Mouse (Mus musculus) embryonic facial prominence, embryonic 10.5 days (tissue): ENCODE results near the gene G3bp2. TPM values are rescaled to one million over a fixed set of nuclear protein-coding genes. Genes with fewer than 3 reads are reported as not detected.

Source experiments
- DNase-seq: peaks from one replicate; pipeline ENCODE4 v3.0.0-alpha.2; 2017; ENCODE audit warnings: low spot score
- H3K27ac ChIP-seq: fragments of 300-500 bp; sonication (generic); replicated peaks from 2 replicates; pipeline ENCODE4 v1.5.1; 2016; ENCODE audit warnings: mild to moderate bottlenecking
- H3K27me3 ChIP-seq: fragments of 300-500 bp; sonication (generic); replicated peaks from 2 replicates; pipeline ENCODE4 v1.6.1; 2016; ENCODE audit warnings: low read depth, mild to moderate bottlenecking; ENCODE audit not compliant: poor library complexity, severe bottlenecking
- H3K36me3 ChIP-seq: fragments of 300-500 bp; sonication (generic); replicated peaks from 2 replicates; pipeline ENCODE4 v1.6.1; 2016; ENCODE audit warnings: mild to moderate bottlenecking, moderate library complexity
- H3K4me1 ChIP-seq: fragments of 300-500 bp; sonication (generic); 2 replicates; pipeline ENCODE4 v1.6.1; 2016
- H3K4me3 ChIP-seq: fragments of 300-500 bp; sonication (generic); 2 replicates; pipeline ENCODE4 v1.5.1; 2016; ENCODE audit warnings: mild to moderate bottlenecking, moderate library complexity
- H3K9me3 ChIP-seq: fragments of 300-500 bp; sonication (generic); 2 replicates; pipeline ENCODE4 v1.6.1; 2016; ENCODE audit warnings: mild to moderate bottlenecking
- WGBS: fragments of 180-500 bp; shearing (Covaris S2); methylation state at CpG from one replicate; pipeline ENCODE4 v1.1.7; 2016; 5-methylcytosine and 5-hydroxymethylcytosine counted together
- polyA plus RNA-seq: library from polyadenylated mRNA; unstranded; fragments of >200 nt; fragmentation: Nextera tagmentation; extraction: Ambion mirVana; gene quantifications from 2 replicates; pipeline ENCODE4 v1.2.1, GENCODE M21; 2016

Gene G3bp2
- polyA plus RNA-seq, 1 experiment from 2014 or later: 282 TPM

GRCm38 (mm10) chr5:92096786-92097185, 13.3 kb upstream of the G3bp2 start:
- WGBS: 91% methylated on average over 6 of the region's 6 CpGs

GRCm38 (mm10) chr5:92094062-92094415, 10.5 kb upstream of the G3bp2 start:
- no peak for DNase-seq
- H3K27ac ChIP-seq: no peak overlapping the region
- H3K36me3 ChIP-seq: no peaks in the 10 kb centered on the region
- 77% methylated on average over 3 of the region's 3 CpGs for WGBS
- H3K9me3 ChIP-seq: no peaks in the 10 kb centered on the region
- H3K4me3 ChIP-seq: no peak overlapping the region
- H3K4me1 ChIP-seq: peaks cover 17% of the 10 kb centered on the region
- no peaks in the 10 kb centered on the region for H3K27me3 ChIP-seq

More at GRCm38 (mm10) chr5:92096786-92097185, 13.3 kb upstream of the G3bp2 start:
- no peaks in the 10 kb centered on the region for H3K36me3 ChIP-seq
- no peak overlapping the region for H3K4me3 ChIP-seq
- DNase-seq: no peak
- no peaks in the 10 kb centered on the region for H3K27me3 ChIP-seq
- H3K27ac ChIP-seq: no peak overlapping the region
- no peaks in the 10 kb centered on the region for H3K9me3 ChIP-seq
- peaks cover 17% of the 10 kb centered on the region for H3K4me1 ChIP-seq

DNA sequence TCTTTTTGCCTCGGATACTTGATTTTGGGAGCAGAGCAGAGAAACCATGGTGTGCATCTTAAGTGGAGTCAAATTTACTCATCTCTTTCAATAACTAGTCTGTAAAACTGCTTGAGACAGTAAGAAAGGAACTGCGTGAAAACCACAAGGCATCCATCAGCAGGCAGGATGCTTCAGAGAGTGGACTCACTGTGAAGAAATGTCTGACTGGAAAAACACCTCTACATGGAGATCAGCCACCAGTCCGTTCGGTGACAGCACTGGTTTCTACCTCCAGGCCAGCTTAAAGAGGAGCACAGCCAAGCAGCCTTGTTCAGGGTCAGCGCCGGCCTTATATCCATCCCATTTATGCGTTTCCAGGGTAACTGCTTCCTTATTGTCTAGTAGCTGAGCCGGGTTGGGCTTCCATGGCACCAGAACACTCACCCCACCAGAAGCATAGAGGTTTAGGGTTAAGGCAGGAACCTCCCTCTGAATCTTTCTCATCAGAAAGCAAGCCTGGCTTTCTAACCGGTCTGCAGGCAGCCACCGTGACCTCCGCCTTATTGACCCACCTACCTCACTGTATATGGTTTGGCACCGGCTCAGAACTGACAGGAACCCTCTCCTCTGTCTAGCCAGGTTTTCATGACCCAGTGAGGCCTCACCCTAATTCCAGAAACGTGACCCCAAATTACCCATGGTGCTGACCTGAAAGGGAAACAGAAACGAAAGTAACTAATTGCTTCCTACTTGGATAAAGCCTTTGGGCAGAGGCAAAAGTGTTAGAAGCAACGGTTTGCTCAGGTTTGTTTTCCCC, 9.9 kb upstream of the G3bp2 start:
- no peak for DNase-seq
- H3K4me3 ChIP-seq: no peak overlapping the region
- no peak overlapping the region for H3K27ac ChIP-seq
- H3K36me3 ChIP-seq: no peaks in the 10 kb centered on the region
- WGBS: 51% methylated on average over 15 of the region's 15 CpGs
- H3K9me3 ChIP-seq: no peaks in the 10 kb centered on the region
- no peaks in the 10 kb centered on the region for H3K27me3 ChIP-seq
- H3K4me1 ChIP-seq: peaks cover 14% of the 10 kb centered on the region

GRCm38 (mm10) chr5:92087469-92087868, 4.0 kb upstream of the G3bp2 start:
- Histone ChIP-seq H3K27me3 (no peaks in the 10 kb centered on the region), H3K36me3 (no peaks in the 10 kb centered on the region), H3K27ac (no peak overlapping the region), H3K4me1 (0 out of 2 replicates have a peak, but pooled peaks cover 4% of the 10 kb centered on the region), H3K9me3 (no peaks in the 10 kb centered on the region), H3K4me3 (no peak overlapping the region)
- DNase-seq: no peak
- WGBS: 89% methylated on average over 4 of the region's 4 CpGs

GRCm38 (mm10) chr5:92085821-92086550, 2.5 kb upstream of the G3bp2 start:
- Histone ChIP-seq H3K27ac (no peak overlapping the region), H3K9me3 (no peaks in the 10 kb centered on the region), H3K4me3 (no peak overlapping the region), H3K36me3 (no peaks in the 10 kb centered on the region), H3K27me3 (no peaks in the 10 kb centered on the region), H3K4me1 (peaks cover 17% of the 10 kb centered on the region)
- DNase-seq: no peak
- WGBS: 80% methylated on average over 7 of the region's 7 CpGs

DNA sequence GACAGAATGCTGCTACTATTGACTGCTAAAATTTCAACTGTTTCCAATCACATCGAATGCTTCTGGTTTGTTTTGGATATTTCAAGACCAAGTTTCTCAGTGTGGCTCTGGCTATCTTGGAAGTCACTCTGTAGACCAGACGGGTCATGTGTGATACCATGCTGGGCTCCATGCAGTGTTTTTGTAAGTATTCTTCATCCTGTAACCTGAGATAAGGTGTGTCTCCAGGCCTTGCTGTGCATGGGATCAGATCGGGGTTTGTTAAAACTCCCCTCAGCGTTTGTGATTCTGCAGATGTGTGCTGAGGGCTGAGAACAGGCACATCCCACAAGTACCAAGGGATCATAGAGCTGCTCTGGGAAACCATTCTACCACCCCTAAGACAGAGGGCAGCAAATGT, 1.7 kb upstream of the G3bp2 start:
- Histone ChIP-seq H3K4me1 (peaks cover 24% of the 10 kb centered on the region), H3K27me3 (no peaks in the 10 kb centered on the region), H3K9me3 (no peaks in the 10 kb centered on the region), H3K36me3 (no peaks in the 10 kb centered on the region), H3K27ac (no peak overlapping the region), H3K4me3 (no peak overlapping the region)
- WGBS: 63% methylated on average over 4 of the region's 4 CpGs
- DNase-seq: no peak

- peak overlapping the region; percentile 96 for H3K4me3 ChIP-seq
- H3K9me3 ChIP-seq: no peaks in the 10 kb centered on the region
- 0 out of 2 replicates have a peak, but pooled peaks cover 2% of the 10 kb centered on the region for H3K36me3 ChIP-seq
- peak; percentile 77 for DNase-seq
- WGBS: under 1% methylated on average over 55 of the region's 55 CpGs
- H3K4me1 ChIP-seq: peaks cover 33% of the 10 kb centered on the region
- H3K27me3 ChIP-seq: no peaks in the 10 kb centered on the region
- H3K27ac ChIP-seq: peak overlapping the region; percentile 98
Observed at GRCm38 (mm10) chr5:92082821-92083401, 608 bp downstream of the G3bp2 start.

- Histone ChIP-seq H3K4me3 (peak overlapping the region; percentile 96), H3K27ac (no peak overlapping the region), H3K4me1 (peaks cover 33% of the 10 kb centered on the region), H3K27me3 (no peaks in the 10 kb centered on the region), H3K9me3 (no peaks in the 10 kb centered on the region), H3K36me3 (peaks cover 12% of the 10 kb centered on the region; the same call in 1 of the 2 replicates)
- DNase-seq: no peak
- WGBS: 76% methylated on average over 3 of the region's 3 CpGs
Observed at GRCm38 (mm10) chr5:92081326-92081725, 2.2 kb downstream of the G3bp2 start.

DNA sequence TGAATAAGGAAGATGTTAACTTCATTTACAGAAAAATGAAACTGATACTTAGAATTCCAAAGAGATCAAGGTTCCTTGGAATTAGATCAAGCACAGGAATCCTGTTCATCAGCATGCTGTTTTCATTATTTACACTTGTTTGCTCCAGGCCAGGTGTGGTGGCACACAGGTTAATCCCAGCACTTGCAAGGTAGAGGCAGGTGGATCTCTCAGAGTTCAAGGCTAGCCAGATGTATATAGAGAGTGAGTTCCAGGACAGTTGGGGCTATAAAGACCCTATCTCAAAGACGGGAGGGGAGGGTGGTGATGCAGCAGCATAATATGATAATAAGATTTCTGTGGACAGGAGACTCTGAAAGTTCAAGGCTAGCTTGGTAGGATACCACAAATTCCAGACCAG, 3.1 kb downstream of the G3bp2 start:
- 78% methylated on average over 1 of the region's 1 CpGs for WGBS

DNA sequence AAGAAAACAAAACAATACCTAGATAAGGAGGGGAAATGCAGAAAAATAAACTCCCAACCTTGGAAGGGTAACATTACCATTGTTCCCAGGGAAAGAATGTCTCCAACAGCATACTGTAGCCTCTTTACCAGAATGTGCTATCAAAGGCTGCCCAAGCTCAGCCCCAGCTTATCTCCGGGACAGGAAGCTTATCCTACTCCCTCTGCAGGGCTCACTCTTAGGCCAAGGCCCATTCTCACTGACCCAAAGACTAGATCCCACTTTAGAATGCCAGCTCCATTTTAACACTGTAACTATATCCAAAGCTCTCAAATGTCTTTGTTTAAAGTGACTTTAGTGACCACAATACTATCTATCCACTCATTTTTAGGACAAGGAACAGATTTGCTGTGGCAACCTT, 4.2 kb downstream of the G3bp2 start:
- Histone ChIP-seq H3K27me3 (no peaks in the 10 kb centered on the region), H3K36me3 (peaks cover 13% of the 10 kb centered on the region; the same call in 1 of the 2 replicates), H3K27ac (no peak overlapping the region), H3K4me1 (peaks cover 30% of the 10 kb centered on the region), H3K4me3 (no peak overlapping the region), H3K9me3 (no peaks in the 10 kb centered on the region)
- WGBS: 67% methylated on average over 1 of the region's 1 CpGs
- no peak for DNase-seq

More for the DNA sequence above, 3.1 kb downstream of the G3bp2 start:
- no peaks in the 10 kb centered on the region for H3K9me3 ChIP-seq
- H3K4me1 ChIP-seq: peaks cover 33% of the 10 kb centered on the region
- no peak overlapping the region for H3K27ac ChIP-seq
- no peaks in the 10 kb centered on the region for H3K27me3 ChIP-seq
- no peak overlapping the region for H3K4me3 ChIP-seq
- no peak for DNase-seq
- peaks cover 13% of the 10 kb centered on the region; the same call in 1 of the 2 replicates for H3K36me3 ChIP-seq

GRCm38 (mm10) chr5:92078751-92079150, 4.8 kb downstream of the G3bp2 start:
- peaks cover 30% of the 10 kb centered on the region for H3K4me1 ChIP-seq
- no peak overlapping the region for H3K27ac ChIP-seq
- no peaks in the 10 kb centered on the region for H3K27me3 ChIP-seq
- H3K36me3 ChIP-seq: peaks cover 17% of the 10 kb centered on the region; the same call in 1 of the 2 replicates
- H3K4me3 ChIP-seq: no peak overlapping the region
- DNase-seq: no peak
- no peaks in the 10 kb centered on the region for H3K9me3 ChIP-seq

DNA sequence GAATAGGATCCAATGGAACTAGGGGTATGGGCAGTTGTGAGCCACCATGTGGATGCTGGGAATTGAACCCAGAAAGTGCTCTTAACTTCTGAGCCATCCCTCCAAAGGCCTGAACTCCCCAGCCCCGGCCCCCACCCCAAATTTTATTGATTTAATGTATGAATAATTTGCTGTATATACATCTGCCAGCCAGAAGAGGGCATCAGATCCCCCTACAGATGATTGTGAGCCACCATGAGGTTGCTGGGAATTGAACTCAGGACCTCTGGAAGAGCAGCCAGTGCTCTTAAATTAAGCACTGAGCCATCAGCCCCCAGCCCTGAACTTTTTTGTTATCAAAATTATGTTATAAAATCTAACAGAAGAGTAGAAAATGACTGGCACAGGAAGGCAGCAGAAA, 7.2 kb downstream of the G3bp2 start:
- Histone ChIP-seq H3K9me3 (no peaks in the 10 kb centered on the region), H3K36me3 (peaks cover 35% of the 10 kb centered on the region), H3K4me1 (peaks cover 19% of the 10 kb centered on the region), H3K27ac (no peak overlapping the region), H3K27me3 (no peaks in the 10 kb centered on the region), H3K4me3 (no peak overlapping the region)
- 85% methylated on average over 1 of the region's 1 CpGs for WGBS
- DNase-seq: no peak
